Mouse (Mus musculus) ES-Bruce4 (cell line): ENCODE measurements around the gene Acer3. TPM values are rescaled to one million over a fixed set of nuclear protein-coding genes. Genes with fewer than 3 reads are reported as not detected.

Experiments
- H3K27ac ChIP-seq: 2 replicates; pipeline ENCODE4 v1.5.1; 2012; ENCODE audit warnings: low read length, inconsistent platforms; ENCODE audit not compliant: insufficient read depth
- H3K27me3 ChIP-seq: 2 replicates; pipeline ENCODE4 v1.6.1; 2012; ENCODE audit warnings: mild to moderate bottlenecking, low read length, inconsistent platforms; ENCODE audit not compliant: control insufficient read depth, poor library complexity, insufficient read depth, severe bottlenecking
- H3K36me3 ChIP-seq: 2 replicates; pipeline ENCODE4 v1.6.1; 2012; ENCODE audit warnings: inconsistent platforms, mild to moderate bottlenecking, low read length, moderate library complexity; ENCODE audit not compliant: control insufficient read depth, poor library complexity, insufficient read depth, severe bottlenecking
- H3K4me1 ChIP-seq: one replicate; pipeline ENCODE4 v1.8.1; 2011; ENCODE audit warnings: low read length; ENCODE audit not compliant: control insufficient read depth, insufficient read depth
- H3K4me3 ChIP-seq: 2 replicates; pipeline ENCODE4 v1.5.1; 2011; ENCODE audit warnings: low read depth, mild to moderate bottlenecking, low read length
- H3K9ac ChIP-seq: 2 replicates; pipeline ENCODE4 v1.6.1; 2012; ENCODE audit warnings: low read depth, mild to moderate bottlenecking, inconsistent platforms; ENCODE audit not compliant: poor library complexity, severe bottlenecking
- H3K9me3 ChIP-seq: replicated peaks from 2 replicates; pipeline ENCODE4 v1.6.1; 2012; ENCODE audit warnings: mild to moderate bottlenecking, low read length, inconsistent platforms; ENCODE audit not compliant: control insufficient read depth, poor library complexity, insufficient read depth, severe bottlenecking
- CTCF ChIP-seq: IDR thresholded peaks from one replicate; pipeline ENCODE4 v1.8.1; 2011; ENCODE audit warnings: low read depth, low read length
- EP300 ChIP-seq: IDR thresholded peaks from 2 replicates; pipeline ENCODE4 v1.6.1; 2011; ENCODE audit warnings: low read depth, low read length; ENCODE audit not compliant: insufficient read depth
- POLR2A ChIP-seq: IDR thresholded peaks from one replicate; pipeline ENCODE4 v1.8.1; 2011; ENCODE audit warnings: low read length; ENCODE audit not compliant: insufficient read depth
- polyA plus RNA-seq: library from polyadenylated mRNA; stranded (reverse); fragments of >200 nt; gene quantifications from 2 replicates; pipeline ENCODE4 v1.2.4, GENCODE M21; 2011; ENCODE audit warnings: low read depth; ENCODE audit not compliant: missing spikeins, insufficient read depth, insufficient read length

The Acer3 gene
- polyA plus RNA-seq, 1 experiment: 18.4 TPM

- Histone ChIP-seq H3K9ac (no peak overlapping the region), H3K36me3 (no peaks in the 10 kb centered on the region), H3K27me3 (peaks cover 2% of the 10 kb centered on the region; the same call in 1 of the 2 replicates), H3K27ac (no peak overlapping the region), H3K9me3 (no peaks in the 10 kb centered on the region), H3K4me3 (no peak overlapping the region), H3K4me1 (no peaks in the 10 kb centered on the region)
- TF ChIP-seq CTCF: no peak
- no peak for TF ChIP-seq EP300
- TF ChIP-seq POLR2A: no peak
These were observed 8.7 kb downstream of the Acer3 start for GRCm38 (mm10) chr7:98312185-98312920.

GRCm38 (mm10) chr7:98310266-98310665, 10.7 kb downstream of the Acer3 start:
- Histone ChIP-seq H3K9me3 (no peaks in the 10 kb centered on the region), H3K27me3 (peaks cover 2% of the 10 kb centered on the region; the same call in 1 of the 2 replicates), H3K4me3 (no peak overlapping the region), H3K9ac (no peak overlapping the region; the same call in 1 of the 2 replicates), H3K27ac (no peak overlapping the region), H3K4me1 (no peaks in the 10 kb centered on the region), H3K36me3 (no peaks in the 10 kb centered on the region)
- TF ChIP-seq POLR2A (no peak), CTCF (no peak), EP300 (no peak)

GRCm38 (mm10) chr7:98309219-98310030, 11.6 kb downstream of the Acer3 start:
- Histone ChIP-seq H3K9ac (peak overlapping the region; percentile 89), H3K27me3 (peaks cover 2% of the 10 kb centered on the region; the same call in 1 of the 2 replicates), H3K4me3 (peak overlapping the region; percentile 98), H3K36me3 (no peaks in the 10 kb centered on the region), H3K9me3 (no peaks in the 10 kb centered on the region), H3K4me1 (no peaks in the 10 kb centered on the region), H3K27ac (no peak overlapping the region)
- TF ChIP-seq POLR2A (peak; percentile 95), EP300 (no peak), CTCF (no peak)

- peaks cover 2% of the 10 kb centered on the region; the same call in 1 of the 2 replicates for H3K27me3 ChIP-seq
- H3K36me3 ChIP-seq: no peaks in the 10 kb centered on the region
- H3K4me1 ChIP-seq: no peaks in the 10 kb centered on the region
- no peak overlapping the region for H3K27ac ChIP-seq
- peak overlapping the region; percentile 89 for H3K9ac ChIP-seq
- TF ChIP-seq CTCF (no peak), POLR2A (no peak), EP300 (no peak)
- H3K4me3 ChIP-seq: peak overlapping the region; percentile 98
- no peaks in the 10 kb centered on the region for H3K9me3 ChIP-seq
These were observed 12.3 kb downstream of the Acer3 start for GRCm38 (mm10) chr7:98308607-98309218.

- Histone ChIP-seq H3K4me1 (no peaks in the 10 kb centered on the region), H3K4me3 (peak overlapping the region; percentile 98), H3K27ac (no peak overlapping the region), H3K27me3 (peaks cover 2% of the 10 kb centered on the region; the same call in 1 of the 2 replicates), H3K36me3 (no peaks in the 10 kb centered on the region), H3K9ac (peak overlapping the region; percentile 89), H3K9me3 (no peaks in the 10 kb centered on the region)
- TF ChIP-seq CTCF: no peak
- TF ChIP-seq POLR2A: no peak
- TF ChIP-seq EP300: no peak
These were observed 12.9 kb downstream of the Acer3 start for GRCm38 (mm10) chr7:98307921-98308606.
